Mouse (Mus musculus) embryonic fibroblast, embryonic 13.5 days (primary cell): ENCODE measurements at regions not wholly inside any gene's neighbourhood (a gene's known extent, or its start where the extent isn't known, plus 50 kb on each side); places are given as distances from the start of the nearest gene placed in this dataset.

Source experiments
- H3K27ac ChIP-seq: 2 replicates; pipeline ENCODE4 v1.5.1; 2012; ENCODE audit warnings: low read length, control low read depth, inconsistent platforms; ENCODE audit not compliant: insufficient read depth
- H3K4me1 ChIP-seq: 2 replicates; pipeline ENCODE4 v1.6.1; 2011; ENCODE audit warnings: low read length; ENCODE audit not compliant: control insufficient read depth, insufficient read depth
- H3K4me3 ChIP-seq: 2 replicates; pipeline ENCODE4 v1.5.1; 2011; ENCODE audit warnings: mild to moderate bottlenecking, control low read depth, low read length; ENCODE audit not compliant: insufficient read depth
- CTCF ChIP-seq: IDR thresholded peaks from 2 replicates; pipeline ENCODE4 v1.5.1; 2011; ENCODE audit warnings: mild to moderate bottlenecking, control low read depth, low read length, moderate library complexity, borderline replicate concordance; ENCODE audit not compliant: insufficient read depth
- POLR2A ChIP-seq: IDR thresholded peaks from 2 replicates; pipeline ENCODE4 v1.6.1; 2011; ENCODE audit warnings: low read depth, mild to moderate bottlenecking, control low read depth, low read length, moderate library complexity

DNA sequence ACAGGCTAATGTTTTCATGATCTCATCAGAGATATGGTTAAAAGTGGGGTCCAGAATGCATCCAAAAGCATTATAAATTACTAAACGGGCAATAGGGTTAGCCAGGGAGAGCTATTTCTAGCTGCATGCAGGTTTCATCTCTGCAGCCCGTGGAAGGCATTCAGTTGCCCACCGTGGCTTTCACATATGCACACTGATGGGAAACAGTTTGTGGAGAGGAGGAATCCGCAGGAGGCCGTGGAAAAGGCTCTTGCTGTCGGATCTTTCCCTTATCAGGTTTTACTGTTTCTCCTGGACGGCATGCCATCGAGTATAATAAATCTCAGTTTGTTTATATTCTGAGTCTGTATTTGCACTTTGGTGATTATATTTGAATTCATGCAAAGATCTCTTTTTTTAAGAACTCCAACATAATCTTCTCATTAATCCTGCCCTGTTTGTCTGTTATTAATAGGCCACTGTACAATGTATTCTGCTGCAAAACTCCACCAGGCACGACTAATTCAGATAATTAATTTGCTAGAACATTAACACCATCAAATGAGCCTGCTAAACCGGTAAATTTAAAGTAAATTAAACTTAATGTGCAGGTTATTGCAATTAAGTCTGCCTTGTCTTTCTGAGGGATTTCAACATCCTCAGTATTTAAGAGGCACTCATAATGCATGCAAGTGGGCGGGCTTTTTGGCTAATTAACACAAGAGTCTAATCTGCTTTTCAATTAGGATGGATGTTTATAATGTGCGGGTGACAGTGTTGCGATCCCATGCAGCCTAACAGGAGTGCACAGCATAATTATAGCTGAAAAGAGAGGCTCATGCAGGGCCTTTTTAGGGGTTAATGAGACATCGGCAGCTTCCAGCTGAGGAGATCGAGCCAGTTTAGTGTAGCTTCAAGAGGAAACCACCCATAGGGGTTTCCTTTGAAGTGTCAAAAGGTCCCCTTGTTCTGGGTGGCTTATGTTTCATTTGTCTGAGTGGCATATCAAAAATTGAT, 170.2 kb downstream of the Pou4f1 start:
- no peak for TF ChIP-seq POLR2A
- TF ChIP-seq CTCF = no peak
- Histone ChIP-seq H3K27ac (no peak overlapping the region), H3K4me3 (no peak overlapping the region), H3K4me1 (no peaks in the 10 kb centered on the region)

DNA sequence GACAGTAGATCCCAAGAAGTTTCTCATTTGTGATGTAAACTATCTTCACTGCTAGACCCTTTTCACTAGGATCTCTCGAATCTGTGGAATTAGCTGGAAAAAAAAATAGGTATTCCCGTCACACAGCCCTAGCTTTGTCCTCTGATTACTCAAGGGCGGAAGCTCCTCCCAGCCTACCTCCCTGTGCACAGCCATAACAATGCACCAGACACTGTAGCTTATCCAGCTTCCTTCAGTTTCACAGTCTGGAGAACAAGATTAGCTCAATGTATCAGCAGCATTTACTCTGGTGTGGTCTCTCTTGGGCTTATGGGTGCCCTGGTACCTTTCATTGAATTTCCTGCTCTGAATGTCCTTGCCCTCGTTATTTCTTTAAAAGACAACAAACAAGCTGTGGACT, 174.0 kb downstream of the Pou4f1 start:
- no peak overlapping the region for H3K27ac ChIP-seq
- H3K4me3 ChIP-seq = no peak overlapping the region
- H3K4me1 ChIP-seq = no peaks in the 10 kb centered on the region
- TF ChIP-seq POLR2A (no peak), CTCF (no peak)

DNA sequence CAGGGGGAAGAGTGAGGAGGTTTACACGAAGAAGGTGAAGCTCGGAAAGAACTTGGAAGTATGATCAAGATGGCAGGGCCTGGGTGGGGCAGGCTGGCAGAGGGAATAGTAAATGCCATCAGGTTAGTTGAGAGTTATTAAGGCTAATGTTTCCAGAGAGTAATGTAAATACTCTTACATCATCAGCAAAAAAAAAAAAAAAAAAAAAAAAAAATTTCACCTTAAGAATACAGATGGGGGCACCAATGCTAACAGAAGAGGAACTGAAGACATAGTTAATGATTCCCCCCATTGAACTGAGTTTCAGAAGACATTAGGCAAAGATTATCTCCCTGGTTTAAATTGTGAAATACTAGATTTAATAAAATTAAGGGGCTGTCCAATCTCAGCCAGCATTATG, 174.7 kb downstream of the Pou4f1 start:
- Histone ChIP-seq H3K4me1 (no peaks in the 10 kb centered on the region), H3K27ac (no peak overlapping the region), H3K4me3 (no peak overlapping the region)
- TF ChIP-seq CTCF = no peak
- no peak for TF ChIP-seq POLR2A

DNA sequence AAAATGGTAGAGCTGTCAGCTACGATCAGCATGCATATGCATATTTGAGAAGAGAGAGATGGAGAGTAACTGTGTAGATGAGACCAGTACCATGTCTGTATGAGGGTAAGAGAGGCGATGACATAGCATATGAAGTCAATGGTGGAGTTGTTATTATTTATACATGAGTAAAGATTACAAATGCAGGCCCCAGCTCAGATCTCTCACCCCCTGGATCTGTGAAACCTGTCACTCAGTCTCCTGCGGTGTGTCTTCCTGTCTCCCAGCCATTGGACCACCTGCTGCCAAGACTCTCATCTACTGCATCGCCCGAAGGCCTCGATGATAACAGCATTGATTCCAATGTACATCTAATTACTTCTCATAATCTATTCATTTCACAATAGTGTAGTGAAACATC, 187.4 kb downstream of the Pou4f1 start:
- Histone ChIP-seq H3K27ac (no peak overlapping the region), H3K4me3 (no peak overlapping the region), H3K4me1 (no peaks in the 10 kb centered on the region)
- TF ChIP-seq CTCF (no peak), POLR2A (no peak)

DNA sequence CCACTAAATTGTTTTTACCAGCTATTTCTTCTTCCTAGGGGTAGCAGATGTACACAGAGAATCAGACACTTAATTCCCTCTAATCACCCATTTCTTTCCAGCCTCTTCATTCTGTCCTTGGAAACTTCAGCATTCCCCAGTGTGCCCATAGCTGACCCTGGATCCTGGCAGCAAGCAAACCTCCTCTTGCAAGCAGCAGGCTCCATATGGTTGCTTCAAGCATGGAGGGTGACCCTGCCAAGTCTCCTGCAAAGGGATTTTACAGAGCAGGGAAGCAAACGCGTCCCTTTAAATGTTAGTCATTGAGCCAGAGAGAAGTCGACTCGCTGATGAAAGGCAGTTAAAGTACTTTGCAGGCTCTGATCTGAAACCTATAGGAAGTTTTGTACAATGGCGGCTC, 187.9 kb downstream of the Pou4f1 start:
- TF ChIP-seq POLR2A (no peak), CTCF (no peak)
- Histone ChIP-seq H3K27ac (no peak overlapping the region), H3K4me3 (no peak overlapping the region), H3K4me1 (no peaks in the 10 kb centered on the region)

DNA sequence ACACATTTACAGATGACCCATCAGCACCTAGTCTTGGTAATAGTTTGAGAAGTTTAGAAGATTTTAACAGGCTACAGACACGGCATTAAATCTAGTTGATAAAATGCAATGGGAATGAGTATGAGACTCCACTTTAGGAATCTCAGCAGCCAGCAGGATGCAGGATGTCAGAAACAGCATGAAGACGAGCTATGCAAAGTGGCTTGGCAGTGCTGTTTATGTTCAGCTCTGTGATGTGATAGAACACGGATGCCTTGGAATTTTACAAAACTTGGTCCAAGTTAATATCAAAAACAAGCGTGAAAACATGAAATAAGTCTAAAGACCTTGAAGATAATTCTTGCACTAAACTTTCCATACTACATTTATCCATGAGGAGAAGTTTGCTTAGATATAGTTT, 193.0 kb downstream of the Pou4f1 start:
- no peaks in the 10 kb centered on the region for H3K4me1 ChIP-seq
- no peak overlapping the region for H3K27ac ChIP-seq
- H3K4me3 ChIP-seq = no peak overlapping the region
- TF ChIP-seq POLR2A = no peak
- no peak for TF ChIP-seq CTCF

DNA sequence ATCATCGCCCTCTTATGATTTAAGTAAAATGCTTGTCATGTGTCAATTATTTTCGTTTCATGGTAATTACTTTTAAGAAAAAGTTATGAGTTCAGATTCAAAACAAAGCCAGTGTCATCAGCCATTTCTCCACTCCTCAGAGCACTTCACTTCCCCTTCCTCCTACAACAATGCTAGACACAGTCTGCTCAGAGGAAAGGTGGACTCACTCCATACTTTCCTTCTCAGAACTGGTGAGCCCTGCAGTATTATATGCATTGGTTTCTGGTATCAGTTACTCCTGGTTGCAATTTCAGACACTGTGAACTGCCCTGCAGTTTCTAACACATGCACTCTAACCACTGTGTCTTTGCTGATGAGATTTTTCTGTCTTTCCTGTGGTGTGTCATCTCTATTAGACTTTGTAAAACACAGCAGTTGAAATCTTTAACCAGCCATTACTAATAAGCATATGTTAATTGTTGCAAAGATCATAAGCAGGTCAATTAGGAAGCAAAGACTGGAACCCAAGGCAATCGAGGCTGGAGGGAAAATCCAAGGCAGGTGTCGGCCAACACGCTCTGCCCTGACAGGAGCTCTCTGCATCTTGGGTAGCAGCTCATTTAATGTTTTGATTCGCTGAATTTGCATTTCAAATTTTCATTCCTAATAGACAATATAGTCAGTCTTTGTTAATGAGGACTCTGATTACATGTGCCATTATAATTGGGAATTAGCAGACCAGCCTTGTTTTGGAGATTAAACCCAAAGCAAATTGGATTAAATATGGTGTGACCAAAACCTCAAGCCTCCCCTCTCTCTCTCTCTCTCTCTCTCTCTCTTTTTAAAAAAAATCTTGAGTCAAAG, 202.7 kb downstream of the Pou4f1 start:
- no peak overlapping the region for H3K4me3 ChIP-seq
- no peak for TF ChIP-seq CTCF
- no peak for TF ChIP-seq POLR2A
- H3K4me1 ChIP-seq = no peaks in the 10 kb centered on the region
- no peak overlapping the region for H3K27ac ChIP-seq

DNA sequence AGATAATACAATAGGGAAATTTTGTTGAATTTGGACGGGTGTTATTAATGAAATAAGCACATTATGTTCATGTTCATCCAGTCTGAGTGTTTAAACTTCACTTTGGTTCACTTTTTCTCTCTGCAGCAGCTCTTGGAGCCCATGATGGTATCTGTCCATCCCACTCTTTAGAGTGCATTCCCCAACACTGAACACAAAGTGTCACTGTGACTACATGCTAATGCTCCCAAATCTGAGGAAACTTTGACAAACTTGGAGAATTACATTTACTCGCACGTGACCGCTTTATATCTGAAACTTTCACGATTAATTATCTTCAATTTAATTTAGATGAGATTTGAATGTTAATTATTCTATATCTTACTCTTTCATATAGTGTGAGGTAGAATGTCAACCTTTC, 250.8 kb downstream of the Pou4f1 start:
- Histone ChIP-seq H3K27ac (no peak overlapping the region), H3K4me1 (no peaks in the 10 kb centered on the region), H3K4me3 (no peak overlapping the region)
- TF ChIP-seq POLR2A (no peak), CTCF (no peak)

DNA sequence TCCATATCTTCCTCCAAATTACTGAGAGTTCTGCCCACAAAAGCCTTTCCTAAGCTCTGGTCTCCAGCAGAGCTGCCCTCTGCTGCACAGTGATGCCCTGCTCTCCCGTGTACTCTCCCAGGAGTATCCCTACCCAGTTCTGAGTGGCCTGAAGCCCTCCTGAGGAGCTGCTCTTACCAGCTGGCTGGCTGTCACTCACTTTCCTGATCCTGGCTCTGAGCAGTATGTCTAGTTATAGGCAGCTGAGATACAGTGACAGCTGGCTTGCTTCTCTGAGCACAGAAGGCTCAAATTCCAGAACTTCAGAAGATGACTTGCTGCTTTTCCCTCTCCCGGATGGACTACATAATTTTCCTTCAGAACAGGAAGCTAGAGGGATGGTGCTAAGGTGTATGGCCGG, 257.1 kb downstream of the Pou4f1 start:
- no peak overlapping the region for H3K27ac ChIP-seq

DNA sequence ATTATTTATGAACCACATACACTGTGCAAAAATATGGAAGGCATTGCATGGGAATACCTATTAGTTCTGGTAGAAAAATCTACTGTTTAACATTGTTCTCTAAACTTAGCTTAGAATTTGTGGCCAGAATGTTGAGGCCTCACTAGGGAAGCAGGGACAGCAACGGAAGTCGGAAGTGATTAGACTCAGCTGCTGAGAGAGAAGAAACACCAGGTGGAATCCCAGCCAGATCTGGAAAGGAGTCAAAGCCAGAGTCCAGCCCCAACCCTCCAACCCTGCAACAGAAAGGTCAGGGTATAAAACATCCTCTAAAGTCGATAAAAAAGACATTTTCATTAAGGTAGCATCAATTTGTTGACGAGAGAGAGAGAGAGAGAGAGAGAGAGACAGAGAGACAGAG, 258.9 kb downstream of the Pou4f1 start:
- no peaks in the 10 kb centered on the region for H3K4me1 ChIP-seq
- H3K27ac ChIP-seq = no peak overlapping the region
- no peak overlapping the region for H3K4me3 ChIP-seq
- TF ChIP-seq CTCF = no peak
- no peak for TF ChIP-seq POLR2A

More for the DNA sequence above, 257.1 kb downstream of the Pou4f1 start:
- no peak overlapping the region for H3K4me3 ChIP-seq
- no peaks in the 10 kb centered on the region for H3K4me1 ChIP-seq
- TF ChIP-seq CTCF = no peak
- TF ChIP-seq POLR2A = no peak
